In the genomic region with DNA sequence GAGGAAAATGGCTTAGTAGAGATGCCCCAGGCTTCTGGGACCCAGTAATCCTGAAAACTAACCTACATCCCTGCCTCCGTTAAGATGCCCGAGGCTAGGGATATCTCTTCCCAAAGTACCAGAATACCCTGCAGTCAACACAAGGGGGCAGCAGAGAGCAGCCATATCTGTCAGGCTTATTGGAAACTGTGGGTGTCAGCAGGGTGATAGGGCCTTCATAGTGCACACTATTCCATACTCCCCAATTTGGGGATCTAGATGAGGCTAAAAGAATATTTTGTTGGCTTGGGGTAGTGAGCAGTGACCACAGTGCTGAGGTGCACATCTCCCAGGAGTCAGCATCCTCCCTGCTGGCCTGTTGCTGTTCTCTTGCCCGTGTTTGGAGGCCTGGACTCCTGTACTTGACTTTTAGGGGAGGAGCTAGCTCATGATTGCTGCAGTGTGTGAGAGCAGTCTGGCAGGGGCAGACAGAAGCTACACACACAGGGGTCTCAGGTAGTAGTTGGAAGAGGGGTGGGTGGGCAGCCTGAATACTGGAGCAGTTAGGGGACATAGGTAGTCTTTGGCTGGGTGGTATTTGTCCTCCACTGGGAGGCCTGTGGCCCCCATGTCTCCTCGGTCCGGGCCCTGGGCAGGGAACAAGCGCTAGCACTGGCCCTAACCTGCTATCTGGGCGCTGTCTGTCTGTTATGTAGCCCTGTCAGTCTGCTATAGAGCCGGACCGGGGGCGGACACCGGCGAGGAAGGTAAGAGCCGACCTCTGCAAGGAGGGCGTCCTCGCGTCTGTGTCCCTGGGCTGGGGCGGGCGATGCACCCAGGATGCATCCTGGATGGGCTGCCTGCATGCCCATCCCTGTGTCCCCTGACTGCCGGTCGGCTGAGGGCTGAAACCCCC, we compare ENCODE assay signal across 7 mouse cellular contexts. TPM values are rescaled to one million over a fixed set of nuclear protein-coding genes. Genes with fewer than 3 reads are reported as not detected.
DNase-seq lines count a peak whose midpoint lies in the region; ATAC-seq and TF ChIP-seq lines count a peak whose summit lies in the region.

No protein-coding gene starts in this region.

- WGBS in cerebellum, adult 2 months, result 85% methylated on average over 20 of the region's 20 CpGs
- WGBS in hindbrain, embryonic 11.5 days, result 87% methylated on average over 20 of the region's 20 CpGs

- H3K9me3 ChIP-seq in hindbrain, embryonic 11.5 days (ENCODE audit: control insufficient read depth, low read length), result no peaks in the 10 kb centered on the region

- no peak overlapping the region for H3K4me2 ChIP-seq in hindbrain, embryonic 11.5 days (replicated peaks; ENCODE audit: low read depth, low read length)

- peak; percentile 75 for ATAC-seq in hindbrain, embryonic 11.5 days (ENCODE audit: low FRiP score)

- H3K27ac ChIP-seq in cerebellum, adult 2 months (ENCODE audit: insufficient read depth, low read length), result no peak overlapping the region
- H3K27ac ChIP-seq in hindbrain, embryonic 11.5 days (ENCODE audit: low read depth, low read length), result no peak overlapping the region

- TF ChIP-seq POLR2A in cerebellum, adult 2 months (IDR thresholded peaks at IDR 0.05; ENCODE audit: borderline replicate concordance, insufficient read depth, low read length), result no peak

- H3K4me1 ChIP-seq in cerebellum, adult 2 months (ENCODE audit: control insufficient read depth, insufficient read depth, low read length), result no peaks in the 10 kb centered on the region
- H3K4me1 ChIP-seq in hindbrain, embryonic 11.5 days (replicated peaks; ENCODE audit: control insufficient read depth, insufficient read depth, low read length), result no peaks in the 10 kb centered on the region

- DNase-seq in T-cell, adult 2 months (ENCODE audit: low spot score), result peak; percentile 49
- DNase-seq in cerebellum, adult 2 months, result peak; percentile 73 to 85
- DNase-seq in forelimb bud, embryonic 11.5 days (ENCODE audit: low read depth, low spot score), result peak; percentile 67
- peak; percentile 87 for DNase-seq in hindbrain, embryonic 11.5 days (ENCODE audit: low spot score)
- DNase-seq in layer of hippocampus, adult 9-10 months (ENCODE audit: low spot score), result peak; percentile 77
- peak; percentile 92 for DNase-seq in lung, postnatal 10 days
- DNase-seq in right cerebral cortex, adult 18-20 months, result peak; percentile 82

- peak; percentile 86 for TF ChIP-seq CTCF in cerebellum, adult 2 months (IDR thresholded peaks at IDR 0.05; ENCODE audit: borderline replicate concordance, insufficient read depth, low read depth, low read length)

- no peaks in the 10 kb centered on the region for H3K27me3 ChIP-seq in cerebellum, adult 2 months (ENCODE audit: control insufficient read depth, insufficient read depth, low read length)
- no peaks in the 10 kb centered on the region; the same call in 1 of the 2 replicates for H3K27me3 ChIP-seq in hindbrain, embryonic 11.5 days (ENCODE audit: control insufficient read depth, insufficient read depth, low read length)

- H3K36me3 ChIP-seq in hindbrain, embryonic 11.5 days (ENCODE audit: control insufficient read depth, insufficient read depth, low read length), result peaks cover 28% of the 10 kb centered on the region

- H3K9ac ChIP-seq in hindbrain, embryonic 11.5 days (ENCODE audit: low read depth, low read length), result no peak overlapping the region

- H3K4me3 ChIP-seq in cerebellum, adult 2 months (replicated peaks; ENCODE audit: insufficient read depth, low read depth, low read length), result no peak overlapping the region
- no peak overlapping the region for H3K4me3 ChIP-seq in hindbrain, embryonic 11.5 days (ENCODE audit: low read depth, low read length)

RNA-seq across cellular contexts. Expression of a gene that starts 20.3 kb away (rescaled TPM):
- 66.2 and 67.0 TPM in 2 replicates for polyA plus RNA-seq in cerebellum, adult 2 months (2012; rRNA removed)
- polyA plus RNA-seq in hindbrain, embryonic 11.5 days (2014; fragmentation: Nextera tagmentation; extraction: Ambion mirVana), result 208 TPM in 2 replicates

RNA-seq across cellular contexts. Expression of a gene that starts 21.7 kb away (rescaled TPM):
- polyA plus RNA-seq in cerebellum, adult 2 months (2012; rRNA removed), result 60.4 and 61.4 TPM in 2 replicates
- 17.2 and 19.4 TPM in 2 replicates for polyA plus RNA-seq in hindbrain, embryonic 11.5 days (2014; fragmentation: Nextera tagmentation; extraction: Ambion mirVana)

RNA-seq across cellular contexts. Expression of a gene that starts 26.4 kb away (rescaled TPM):
- 44.5 and 55.5 TPM in 2 replicates for polyA plus RNA-seq in cerebellum, adult 2 months (2012; rRNA removed)
- 76.0 and 84.7 TPM in 2 replicates for polyA plus RNA-seq in hindbrain, embryonic 11.5 days (2014; fragmentation: Nextera tagmentation; extraction: Ambion mirVana)

RNA-seq across cellular contexts. Expression of a gene that starts 36.5 kb away (rescaled TPM):
- 1.1 and 1.6 TPM in 2 replicates for polyA plus RNA-seq in cerebellum, adult 2 months (2012; rRNA removed)
- polyA plus RNA-seq in hindbrain, embryonic 11.5 days (2014; fragmentation: Nextera tagmentation; extraction: Ambion mirVana), result 28.8 and 31.4 TPM in 2 replicates

RNA-seq across cellular contexts. Expression of a gene that starts 45.5 kb away (rescaled TPM):
- 0.25 and 0.30 TPM in 2 replicates for polyA plus RNA-seq in cerebellum, adult 2 months (2012; rRNA removed)
- 0.26 TPM in 1 of 2 replicates, not detected in the other for polyA plus RNA-seq in hindbrain, embryonic 11.5 days (2014; fragmentation: Nextera tagmentation; extraction: Ambion mirVana)
